Mouse (Mus musculus): ENCODE measurements at regions not wholly inside any gene's neighbourhood (a gene's known extent, or its start where the extent isn't known, plus 50 kb on each side); places are given as distances from the start of the nearest gene placed in this dataset.
A peak's percentile ranks its signal among the peaks of the same experiment; 100 is the strongest.

DNA sequence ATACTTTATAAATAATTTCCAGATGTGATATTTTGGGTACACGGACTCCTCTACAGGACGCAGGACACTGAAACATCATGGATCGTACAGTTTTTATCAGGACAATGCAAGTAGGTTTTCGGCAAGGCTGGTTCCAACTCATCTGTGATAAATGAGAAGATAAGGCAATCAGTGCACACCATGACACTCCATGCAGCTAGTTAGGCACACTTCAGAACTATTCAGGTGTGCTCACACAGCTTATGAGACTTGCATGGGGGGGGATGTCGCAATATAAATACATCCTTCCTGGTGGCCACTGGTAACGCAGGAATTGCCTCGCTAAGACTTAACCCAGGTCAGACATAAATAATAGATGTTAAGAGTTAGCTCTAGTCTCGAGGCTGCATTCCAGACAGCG, 77.3 kb upstream of the Dnajc24 start:
- Histone ChIP-seq H3K4me2 (ENCODE audit: low read depth, low read length, severe bottlenecking) (no peak overlapping the region), H3K9ac (ENCODE audit: low read length) (no peak overlapping the region), H3K9me3 (ENCODE audit: control insufficient read depth, low read length) (no peaks in the 10 kb centered on the region), H3K27me3 (ENCODE audit: control insufficient read depth, insufficient read depth, low read length) (peaks cover 7% of the 10 kb centered on the region; the same call in 1 of the 2 replicates), H3K4me1 (replicated peaks; ENCODE audit: control insufficient read depth, insufficient read depth, low read length) (peaks cover 4% of the 10 kb centered on the region; the same call in 1 of the 2 replicates), H3K4me3 (ENCODE audit: low read depth, low read length) (no peak overlapping the region), H3K36me3 (ENCODE audit: control insufficient read depth, insufficient read depth, low read length) (no peaks in the 10 kb centered on the region), H3K27ac (ENCODE audit: low read depth, low read length) (no peak overlapping the region)
- 39% methylated on average over 9 of the region's 9 CpGs for WGBS
- DNase-seq (ENCODE audit: low spot score) (no peak), ATAC-seq (replicated peaks; ENCODE audit: low FRiP score) (no peak)

DNA sequence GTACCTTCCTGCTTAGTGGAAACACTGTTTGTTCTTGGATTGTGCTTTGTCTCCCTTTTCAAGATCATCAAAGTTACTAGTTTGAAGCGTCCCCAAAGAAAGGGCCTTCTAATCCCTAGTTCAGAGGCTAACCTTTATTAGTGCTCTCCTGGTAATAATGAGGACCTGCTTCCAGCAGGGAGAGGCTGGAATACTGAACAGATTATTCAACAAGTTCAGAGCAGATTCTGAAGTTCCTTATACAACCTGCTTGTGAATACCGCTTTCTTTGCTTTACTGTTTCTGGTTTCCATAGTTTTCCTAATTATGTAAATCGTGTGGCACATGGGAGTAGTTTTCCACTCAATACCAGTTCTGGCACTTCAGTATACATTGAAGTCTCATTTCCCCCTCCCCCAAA, 75.2 kb upstream of the Dnajc24 start:
- Histone ChIP-seq H3K9me3 (ENCODE audit: control insufficient read depth, low read length) (no peaks in the 10 kb centered on the region), H3K4me2 (ENCODE audit: low read depth, low read length, severe bottlenecking) (no peak overlapping the region), H3K9ac (ENCODE audit: low read length) (no peak overlapping the region), H3K4me1 (replicated peaks; ENCODE audit: control insufficient read depth, insufficient read depth, low read length) (peaks cover 4% of the 10 kb centered on the region; the same call in 1 of the 2 replicates), H3K4me3 (ENCODE audit: low read depth, low read length) (no peak overlapping the region), H3K36me3 (ENCODE audit: control insufficient read depth, insufficient read depth, low read length) (no peaks in the 10 kb centered on the region), H3K27me3 (ENCODE audit: control insufficient read depth, insufficient read depth, low read length) (peaks cover 7% of the 10 kb centered on the region; the same call in 1 of the 2 replicates), H3K27ac (ENCODE audit: low read depth, low read length) (peak overlapping the region; percentile 4; the same call in 1 of the 2 replicates)
- peak; percentile 81 for ATAC-seq (replicated peaks; ENCODE audit: low FRiP score)
- WGBS: 14% methylated on average over 3 of the region's 3 CpGs
- no peak for DNase-seq (ENCODE audit: low spot score)

DNA sequence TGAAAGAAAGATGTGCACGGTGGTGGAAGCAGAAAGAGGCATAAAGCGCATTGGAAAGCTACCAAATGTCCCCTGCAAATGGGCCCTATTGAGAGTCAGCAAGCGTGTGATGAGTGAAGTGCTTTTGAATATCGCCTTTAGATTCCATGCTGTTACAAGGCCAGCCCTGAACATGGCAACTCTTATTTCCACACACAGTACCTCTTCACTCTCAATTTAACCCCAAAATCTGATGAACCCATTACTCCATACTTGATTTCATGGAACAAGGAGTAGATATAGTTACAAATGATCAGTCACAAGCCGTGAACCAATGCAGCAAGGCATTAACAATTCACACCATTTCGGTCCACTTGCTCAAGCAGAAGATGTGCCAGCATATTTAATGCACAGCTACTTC, 71.1 kb upstream of the Dnajc24 start:
- DNase-seq (ENCODE audit: low spot score) (peak; percentile 51), ATAC-seq (replicated peaks; ENCODE audit: low FRiP score) (peak; percentile 66)
- Histone ChIP-seq H3K9me3 (ENCODE audit: control insufficient read depth, low read length) (no peaks in the 10 kb centered on the region), H3K4me3 (ENCODE audit: low read depth, low read length) (no peak overlapping the region), H3K27me3 (ENCODE audit: control insufficient read depth, insufficient read depth, low read length) (0 out of 2 replicates have a peak, but pooled peaks cover 2% of the 10 kb centered on the region), H3K27ac (ENCODE audit: low read depth, low read length) (no peak overlapping the region), H3K4me1 (replicated peaks; ENCODE audit: control insufficient read depth, insufficient read depth, low read length) (0 out of 2 replicates have a peak, but pooled peaks cover 2% of the 10 kb centered on the region), H3K36me3 (ENCODE audit: control insufficient read depth, insufficient read depth, low read length) (no peaks in the 10 kb centered on the region), H3K9ac (ENCODE audit: low read length) (no peak overlapping the region), H3K4me2 (ENCODE audit: low read depth, low read length, severe bottlenecking) (no peak overlapping the region)
- WGBS: 37% methylated on average over 6 of the region's 6 CpGs

GRCm38 (mm10) chr2:106064316-106064715, 61.0 kb upstream of the Dnajc24 start:
- Histone ChIP-seq H3K9ac (ENCODE audit: low read length) (no peak overlapping the region), H3K4me1 (replicated peaks; ENCODE audit: control insufficient read depth, insufficient read depth, low read length) (no peaks in the 10 kb centered on the region), H3K4me2 (ENCODE audit: low read depth, low read length, severe bottlenecking) (no peak overlapping the region), H3K27me3 (ENCODE audit: control insufficient read depth, insufficient read depth, low read length) (no peaks in the 10 kb centered on the region; the same call in 1 of the 2 replicates), H3K9me3 (ENCODE audit: control insufficient read depth, low read length) (no peaks in the 10 kb centered on the region), H3K27ac (ENCODE audit: low read depth, low read length) (no peak overlapping the region), H3K36me3 (ENCODE audit: control insufficient read depth, insufficient read depth, low read length) (no peaks in the 10 kb centered on the region), H3K4me3 (ENCODE audit: low read depth, low read length) (no peak overlapping the region)
- DNase-seq (ENCODE audit: low spot score) (no peak), ATAC-seq (replicated peaks; ENCODE audit: low FRiP score) (no peak)
- 95% methylated on average over 2 of the region's 2 CpGs for WGBS
